Mouse (Mus musculus): ENCODE data around the gene Hdac9.

DNA sequence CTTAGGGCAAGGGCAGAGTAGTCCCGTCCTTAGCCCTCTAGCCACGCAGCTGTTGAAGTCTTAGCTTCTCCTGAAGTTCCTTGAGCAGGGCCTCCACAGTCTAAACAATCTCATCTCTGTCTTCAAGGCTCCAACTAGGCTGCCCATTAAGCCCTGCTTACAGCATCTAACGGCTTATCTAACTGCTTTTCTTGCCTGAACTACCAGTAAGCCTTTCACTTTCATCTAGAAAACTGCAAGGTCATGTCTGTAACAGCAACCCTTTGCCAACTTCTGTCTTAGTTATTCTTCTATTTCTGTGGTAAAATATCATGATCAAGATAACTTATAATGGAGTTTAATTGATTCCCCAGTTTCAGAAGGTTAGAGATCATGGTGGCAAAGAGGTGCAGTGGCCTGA lies 704.7 kb downstream of the Hdac9 start:
- TF ChIP-seq POLR2A (IDR thresholded peaks at IDR 0.05; ENCODE audit: extremely low read depth, insufficient read depth, low read length): no peak
- TF ChIP-seq CTCF (IDR thresholded peaks at IDR 0.05; ENCODE audit: low read depth, low read length): no peak

Measured in liver, adult 2 months (tissue).